Mouse (Mus musculus) frontal cortex, postnatal 14 days (tissue): ENCODE measurements around the gene Runx1.

Experiments
- DNase-seq, 2 experiments: peaks; one replicate each; pipeline ENCODE4 v3.0.0; 2022; ENCODE audit warnings: low spot score in 2 of 2

Gene Runx1

GRCm38 (mm10) chr16:92825908-92826650 is at the start of gene Runx1:
Runx1 (minus strand) TSS chr16:92826149.
- no peak for DNase-seq

DNA sequence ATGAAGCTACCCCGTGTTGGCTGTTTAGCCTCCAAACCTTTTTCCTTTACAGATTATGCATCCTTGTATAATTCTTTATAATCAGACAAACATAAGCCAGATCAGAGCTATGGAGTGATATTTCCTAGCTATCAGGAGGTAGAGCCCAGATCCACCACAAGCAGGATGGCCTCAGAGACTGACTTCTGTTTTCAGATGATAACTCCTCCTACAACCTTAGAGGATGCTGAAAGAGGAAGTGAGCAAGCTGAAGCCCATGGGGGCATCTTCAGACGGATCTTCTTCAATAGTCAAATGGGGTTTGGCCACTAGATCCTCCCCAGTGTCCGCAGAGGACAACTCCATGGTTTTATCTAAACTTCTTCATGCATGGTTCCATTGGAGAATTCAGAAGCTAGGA is 48.1 kb upstream of the Runx1 start:
- no peak for DNase-seq

DNA sequence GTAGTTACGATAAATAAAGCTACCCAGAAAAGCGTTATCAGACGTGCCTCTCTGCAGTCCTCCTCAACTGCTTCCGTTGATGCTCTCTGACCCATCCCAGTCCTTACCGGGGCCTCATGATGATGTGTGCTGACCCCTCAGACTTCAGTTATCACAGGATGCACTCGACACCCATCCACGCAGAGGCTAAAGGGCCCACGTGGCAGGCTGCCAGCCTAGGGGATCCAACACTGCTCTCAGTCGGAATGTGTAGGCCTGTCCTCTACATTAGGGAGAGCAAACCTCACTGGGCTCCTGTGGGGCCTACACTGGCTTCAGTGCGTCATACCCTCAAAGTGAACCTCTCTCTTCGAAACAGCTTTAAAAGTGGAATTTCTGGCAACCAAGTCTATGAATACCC is 45.8 kb upstream of the Runx1 start:
- DNase-seq: no peak

- DNase-seq: no peak
Observed at GRCm38 (mm10) chr16:92868550-92868949, 42.6 kb upstream of the Runx1 start.

DNA sequence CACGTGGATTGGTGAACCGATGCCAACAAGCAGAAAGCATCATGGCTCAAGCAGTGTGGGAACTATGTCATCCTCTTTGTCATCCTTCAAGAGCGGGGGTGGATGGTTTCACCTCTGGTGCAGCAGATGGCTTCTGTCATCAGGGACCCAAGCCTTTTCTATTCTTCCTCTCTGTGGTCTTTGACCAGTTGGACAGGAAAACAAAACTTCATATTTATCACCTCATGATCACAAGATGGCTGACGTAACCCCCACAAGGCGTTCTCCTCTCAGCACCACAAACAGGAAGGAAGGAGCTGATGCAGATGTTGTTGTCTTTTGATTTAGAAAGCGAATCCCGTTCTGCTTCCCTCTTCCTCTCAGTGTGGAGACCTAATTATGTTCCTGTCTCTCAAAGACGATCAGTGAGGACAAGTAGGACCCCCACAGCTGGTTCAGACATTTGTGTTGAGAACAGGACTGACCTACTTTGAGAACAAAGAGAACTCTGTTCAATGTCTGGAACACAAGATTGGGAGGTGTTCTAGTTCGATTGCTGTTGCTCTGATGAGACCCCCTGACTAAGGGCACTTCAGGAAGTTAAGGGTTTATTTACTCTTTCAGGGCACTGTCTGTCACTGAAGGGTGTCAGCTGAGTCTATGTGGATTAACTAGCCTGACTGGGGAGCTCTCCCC is 41.4 kb upstream of the Runx1 start:
- DNase-seq: no peak

GRCm38 (mm10) chr16:92865314-92865713 is 39.4 kb upstream of the Runx1 start:
- no peak for DNase-seq

GRCm38 (mm10) chr16:92864191-92864590 is 38.2 kb upstream of the Runx1 start:
- DNase-seq: no peak

- no peak for DNase-seq
Observed at GRCm38 (mm10) chr16:92863179-92863578, 37.2 kb upstream of the Runx1 start.

DNA sequence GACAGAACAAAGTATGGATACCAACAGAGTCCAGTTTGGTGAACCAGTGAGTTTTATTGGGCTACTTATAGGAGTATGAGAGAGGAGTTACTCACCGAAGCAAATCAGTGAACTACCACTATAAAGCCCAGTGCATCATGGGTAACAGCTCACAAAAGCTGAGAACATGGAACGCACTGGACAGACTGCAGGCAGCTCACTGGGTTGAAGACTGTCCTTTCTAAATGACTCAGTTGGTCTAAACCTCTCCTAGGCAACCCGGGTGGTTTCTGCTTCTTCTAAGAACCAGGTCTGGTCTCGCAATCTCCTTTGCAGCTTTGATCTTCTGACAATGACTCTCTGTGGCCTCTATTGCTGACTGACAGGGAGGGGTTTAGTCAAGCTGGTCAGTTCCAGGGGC is 36.5 kb upstream of the Runx1 start:
- DNase-seq: no peak

DNA sequence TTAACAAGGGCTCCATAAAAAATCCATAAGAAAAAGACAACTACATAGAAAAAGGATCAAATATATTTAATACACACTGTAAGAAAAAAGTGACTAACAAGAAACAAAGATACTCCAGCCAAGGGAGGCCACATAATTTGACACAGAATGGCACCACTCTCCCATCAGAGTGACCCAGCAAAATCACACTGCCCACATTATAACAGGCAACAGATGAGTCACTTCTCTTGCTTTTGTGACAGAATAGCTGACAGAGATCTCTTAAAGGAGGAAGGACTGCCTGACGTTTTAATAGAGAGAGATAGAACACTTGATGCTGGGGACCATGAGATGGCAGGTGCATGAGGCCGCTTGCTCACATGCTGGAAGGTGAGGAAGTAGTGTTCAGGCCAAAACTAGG is 35.6 kb upstream of the Runx1 start:
- no peak for DNase-seq

GRCm38 (mm10) chr16:92860649-92861048 is 34.7 kb upstream of the Runx1 start:
- DNase-seq: no peak

- no peak for DNase-seq
Observed at GRCm38 (mm10) chr16:92856779-92857178, 30.8 kb upstream of the Runx1 start.

GRCm38 (mm10) chr16:92852276-92852675 is 26.3 kb upstream of the Runx1 start:
- DNase-seq: no peak

DNA sequence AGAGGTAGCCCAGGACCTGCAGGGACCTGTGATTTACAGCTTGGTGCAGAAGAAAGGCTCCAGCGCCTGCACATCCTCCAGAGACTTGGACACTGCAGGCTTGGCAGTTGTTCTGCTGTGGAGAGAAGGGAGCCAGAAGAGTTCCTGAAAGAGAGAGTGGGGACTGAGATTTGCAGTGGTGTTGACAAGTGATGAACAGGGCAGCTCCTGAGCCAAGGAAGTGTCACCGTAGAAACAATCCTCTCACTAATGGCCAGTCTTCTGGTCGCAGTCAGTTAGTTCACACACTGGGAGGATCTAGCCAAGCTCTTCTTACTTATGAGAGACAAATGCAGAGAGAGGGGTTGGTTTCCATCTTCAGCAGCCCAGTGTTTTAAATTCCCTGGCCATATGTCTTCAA is 24.5 kb upstream of the Runx1 start:
- no peak for DNase-seq

- no peak for DNase-seq
Observed at GRCm38 (mm10) chr16:92847762-92848300, 21.9 kb upstream of the Runx1 start.

DNA sequence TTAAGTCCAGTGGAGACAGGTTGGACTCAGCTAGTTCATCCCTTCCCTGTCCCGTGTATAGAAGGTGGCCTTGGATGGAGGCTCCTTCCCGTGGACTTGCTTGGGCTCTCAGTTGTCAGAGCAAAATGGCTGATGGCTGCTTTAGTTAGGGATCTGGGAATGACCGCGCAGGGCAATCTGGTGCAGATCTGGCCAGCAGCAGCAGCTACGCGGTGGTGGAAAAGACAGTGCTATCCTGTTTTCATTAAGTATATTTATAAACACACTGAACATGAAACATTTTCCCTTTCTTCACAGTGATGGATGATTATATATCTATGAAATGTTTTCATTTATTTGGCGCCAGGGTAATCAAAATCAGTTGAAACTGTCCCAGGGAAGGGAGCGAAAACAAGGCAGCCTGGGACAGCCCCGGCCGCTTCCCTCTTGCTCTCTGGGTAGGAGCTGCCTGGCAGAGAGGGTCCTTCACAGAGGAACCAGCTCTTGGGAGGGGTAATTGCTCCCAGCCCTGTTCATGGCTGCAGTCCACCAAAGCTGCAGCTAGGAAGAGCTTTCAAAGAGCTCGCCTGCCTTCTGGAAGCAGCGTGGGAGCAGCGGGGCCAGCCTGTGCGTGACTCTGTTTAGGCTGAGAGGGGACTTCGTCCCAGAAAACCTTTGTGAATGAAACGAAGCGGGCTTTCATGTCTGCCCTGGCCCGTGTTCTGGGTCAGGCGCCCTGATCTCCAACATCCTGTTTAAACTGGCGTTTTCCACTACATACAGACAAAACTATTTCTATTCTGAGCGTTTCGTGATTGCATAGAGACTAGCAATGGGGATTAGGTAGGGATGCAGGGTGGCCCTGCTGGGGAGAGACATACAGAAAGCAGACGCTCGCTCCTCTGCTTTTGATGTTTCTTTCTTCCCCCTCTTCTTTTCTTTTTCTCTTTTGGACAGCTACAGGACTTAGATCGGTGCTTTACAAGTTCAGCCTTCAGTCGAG is 19.6 kb upstream of the Runx1 start:
- DNase-seq: no peak

DNA sequence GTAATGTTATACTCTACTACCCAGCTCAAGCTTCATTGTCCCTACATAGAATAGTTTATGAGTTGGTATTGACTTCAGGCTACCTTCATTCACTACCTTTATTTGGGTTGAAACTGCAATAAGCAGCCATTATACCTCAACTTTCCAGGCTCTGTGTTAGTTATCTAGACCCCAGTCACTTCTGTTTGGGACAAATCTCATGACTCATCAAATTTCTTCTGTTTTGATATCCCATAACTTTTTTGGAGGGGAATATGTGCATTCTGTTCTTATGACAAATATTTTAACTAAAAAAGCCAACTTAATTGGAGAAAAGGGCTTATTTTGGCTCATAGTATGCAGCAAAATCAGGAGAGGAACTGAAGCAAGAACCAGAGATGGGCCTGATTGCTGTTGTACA is 12.8 kb upstream of the Runx1 start:
- DNase-seq: no peak

GRCm38 (mm10) chr16:92831341-92831740 is 5.4 kb upstream of the Runx1 start:
- DNase-seq: no peak

- no peak for DNase-seq
Observed at GRCm38 (mm10) chr16:92830479-92830878, 4.5 kb upstream of the Runx1 start.

- no peak for DNase-seq
Observed at GRCm38 (mm10) chr16:92828308-92828862, 2.4 kb upstream of the Runx1 start.

- no peak for DNase-seq
Observed at GRCm38 (mm10) chr16:92827663-92828307, 1.8 kb upstream of the Runx1 start.
